Mouse (Mus musculus) erythroblast, embryonic 14.5 days (primary cell): ENCODE results near the gene Ttc21b.

Experiments used
- GATA1 ChIP-seq: IDR thresholded peaks from 2 replicates; pipeline ENCODE4 v1.6.1; 2012; ENCODE audit warnings: low read length, inconsistent platforms, mixed read lengths
- TAL1 ChIP-seq: IDR thresholded peaks from 3 replicates; pipeline ENCODE4 v1.6.1; 2012; ENCODE audit warnings: low read length, inconsistent platforms, mixed read lengths

DNA sequence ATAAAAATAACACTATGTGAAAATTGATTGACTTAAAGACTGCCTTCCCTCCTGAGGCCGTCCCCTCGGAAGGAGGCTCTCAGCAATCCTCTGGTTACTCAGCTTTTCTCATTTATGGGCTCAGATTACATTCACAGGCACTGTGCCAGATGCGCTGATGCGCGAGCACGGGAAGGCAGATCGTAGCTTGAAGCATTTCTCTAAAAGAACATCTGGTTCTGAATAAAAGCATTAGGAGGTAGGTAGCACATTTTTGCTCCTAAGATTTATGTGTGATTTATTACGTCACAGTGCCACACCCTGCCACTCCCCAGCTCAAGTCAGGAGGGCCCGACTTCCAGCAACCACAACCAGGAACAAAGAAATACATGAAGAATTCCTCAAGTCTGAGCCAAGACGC is 76.1 kb downstream of the Ttc21b start:
- TF ChIP-seq TAL1 (no peak), GATA1 (no peak)
